Mouse (Mus musculus) liver, embryonic 16.5 days (tissue): ENCODE data around the gene Cyth3. TPM values are rescaled to one million over a fixed set of nuclear protein-coding genes. Genes with fewer than 3 reads are reported as not detected.

Experiments used
- ATAC-seq: fragments of 200-750 bp; cut with Nextera tagmentation; 2 replicates; pipeline ENCODE4 v1.8.0; 2017; ENCODE audit warnings: low read depth, mild to moderate bottlenecking, moderate number of reproducible peaks, moderate library complexity
- H3K27ac ChIP-seq: fragments of 300-500 bp; sonication (generic); 2 replicates; pipeline ENCODE4 v1.5.1; 2014; ENCODE audit warnings: mild to moderate bottlenecking, low read length
- H3K27me3 ChIP-seq: fragments of 300-500 bp; sonication (generic); 2 replicates; pipeline ENCODE4 v1.6.1; 2014; ENCODE audit warnings: low read depth, low read length, mixed read lengths; ENCODE audit not compliant: control insufficient read depth, insufficient read depth
- H3K36me3 ChIP-seq: fragments of 300-500 bp; sonication (generic); 2 replicates; pipeline ENCODE4 v1.6.1; 2014; ENCODE audit warnings: mild to moderate bottlenecking; ENCODE audit not compliant: control insufficient read depth, insufficient read depth
- H3K4me1 ChIP-seq: fragments of 300-500 bp; sonication (generic); 2 replicates; pipeline ENCODE4 v1.6.1; 2014; ENCODE audit warnings: low read depth, low read length, mixed read lengths; ENCODE audit not compliant: control insufficient read depth
- H3K4me2 ChIP-seq: fragments of 300-500 bp; sonication (generic); 2 replicates; pipeline ENCODE4 v1.6.1; 2014; ENCODE audit warnings: low read depth, low read length, mixed read lengths
- H3K4me3 ChIP-seq: fragments of 300-500 bp; sonication (generic); 2 replicates; pipeline ENCODE4 v1.5.1; 2014; ENCODE audit warnings: low read depth, mild to moderate bottlenecking, low read length
- H3K9ac ChIP-seq: fragments of 300-500 bp; sonication (generic); 2 replicates; pipeline ENCODE4 v1.6.1; 2014; ENCODE audit warnings: low read depth, low read length
- H3K9me3 ChIP-seq: fragments of 300-500 bp; sonication (generic); replicated peaks from 2 replicates; pipeline ENCODE4 v1.6.1; 2016; ENCODE audit warnings: low read length; ENCODE audit not compliant: control insufficient read depth
- WGBS: fragments of 180-500 bp; shearing (Covaris S2); extraction: QIAGEN DNeasy Blood & Tissue Kit; methylation state at CpG from one replicate; pipeline ENCODE4 v1.1.7; 2014; ENCODE audit not compliant: insufficient replicate concordance; 5-methylcytosine and 5-hydroxymethylcytosine counted together
- polyA plus RNA-seq: library from polyadenylated mRNA; unstranded; fragments of >200 nt; fragmentation: Nextera tagmentation; extraction: Ambion mirVana; gene quantifications from 2 replicates; pipeline ENCODE4 v1.2.1, GENCODE M21; 2015

The Cyth3 gene
- polyA plus RNA-seq, 1 experiment from 2014 or later = 34.7 TPM

DNA sequence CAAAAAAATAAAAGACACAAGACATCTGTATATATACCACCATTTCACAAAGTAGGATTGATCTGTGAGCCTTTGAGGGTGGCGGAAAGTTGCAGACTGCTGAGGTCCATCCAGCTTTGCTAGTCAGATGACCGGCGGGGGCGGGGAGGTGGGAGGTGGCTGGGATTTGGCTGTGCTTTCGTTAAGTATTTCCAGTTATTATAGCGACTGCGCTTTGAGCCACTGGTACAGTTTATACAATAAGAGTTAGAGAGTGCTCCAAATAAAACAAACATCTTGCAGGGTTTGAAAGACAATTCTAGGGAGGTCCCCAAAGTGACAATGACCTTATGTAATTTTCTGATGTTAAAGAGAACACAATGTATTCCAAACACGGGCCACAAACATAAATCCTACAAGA lies 35.9 kb upstream of the Cyth3 start:
- WGBS = 77% methylated on average over 8 of the region's 8 CpGs
- Histone ChIP-seq H3K36me3 (no peaks in the 10 kb centered on the region), H3K9ac (no peak overlapping the region), H3K4me1 (no peaks in the 10 kb centered on the region), H3K27me3 (no peaks in the 10 kb centered on the region), H3K27ac (no peak overlapping the region), H3K9me3 (no peaks in the 10 kb centered on the region), H3K4me2 (no peak overlapping the region), H3K4me3 (no peak overlapping the region)
- ATAC-seq = no peak

DNA sequence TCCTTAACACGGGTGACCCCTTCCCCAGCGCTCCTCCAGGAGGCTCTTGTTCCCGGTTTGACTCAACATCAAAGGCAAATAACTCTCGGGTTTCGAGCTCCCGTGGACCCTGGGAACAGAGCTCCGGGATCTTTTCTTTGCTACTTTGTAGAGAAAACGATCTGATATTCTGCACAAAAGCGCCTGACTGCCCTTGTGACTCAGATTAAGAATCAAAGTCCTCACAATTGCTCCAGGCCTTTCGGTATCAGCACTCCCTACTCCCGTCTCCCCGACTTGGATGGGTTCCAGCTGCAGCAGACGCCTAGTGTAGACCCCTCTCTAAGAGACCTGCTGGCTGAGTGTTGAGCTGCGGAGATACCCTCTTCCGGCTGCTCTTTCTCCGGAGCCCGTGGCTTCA lies 33.1 kb upstream of the Cyth3 start:
- no peak overlapping the region for H3K4me3 ChIP-seq
- no peak for ATAC-seq
- H3K9me3 ChIP-seq = no peaks in the 10 kb centered on the region
- no peaks in the 10 kb centered on the region for H3K36me3 ChIP-seq
- no peak overlapping the region for H3K4me2 ChIP-seq
- 59% methylated on average over 17 of the region's 17 CpGs for whole genome bisulfite sequencing
- H3K9ac ChIP-seq = no peak overlapping the region
- no peaks in the 10 kb centered on the region for H3K4me1 ChIP-seq
- H3K27ac ChIP-seq = no peak overlapping the region
- no peaks in the 10 kb centered on the region for H3K27me3 ChIP-seq

DNA sequence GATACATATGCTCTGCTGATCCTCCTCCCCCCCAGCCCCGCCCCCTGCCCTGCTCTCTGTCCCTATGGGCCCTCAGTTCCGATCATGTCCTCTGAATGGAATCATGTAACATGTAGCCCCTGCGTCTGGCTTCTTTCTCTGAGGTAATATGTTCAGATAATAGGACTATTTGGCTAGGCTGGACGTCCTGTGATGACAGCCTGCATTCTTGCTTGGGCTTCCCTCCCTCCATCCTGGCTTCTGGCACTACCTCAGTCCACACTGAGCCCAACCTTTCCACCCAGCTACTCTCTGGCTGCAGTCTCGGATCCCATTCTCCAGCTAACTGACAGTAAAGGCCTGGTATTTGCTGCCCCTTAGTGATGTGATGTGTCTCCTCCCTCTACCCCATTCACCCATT lies 29.3 kb upstream of the Cyth3 start:
- H3K27ac ChIP-seq = no peak overlapping the region
- 0 out of 2 replicates have a peak, but pooled peaks cover 3% of the 10 kb centered on the region for H3K9me3 ChIP-seq
- H3K4me2 ChIP-seq = no peak overlapping the region
- H3K4me1 ChIP-seq = no peaks in the 10 kb centered on the region
- no peak overlapping the region for H3K9ac ChIP-seq
- no peaks in the 10 kb centered on the region for H3K27me3 ChIP-seq
- H3K4me3 ChIP-seq = no peak overlapping the region
- WGBS = 57% methylated on average over 5 of the region's 5 CpGs
- no peak for ATAC-seq
- no peaks in the 10 kb centered on the region for H3K36me3 ChIP-seq

DNA sequence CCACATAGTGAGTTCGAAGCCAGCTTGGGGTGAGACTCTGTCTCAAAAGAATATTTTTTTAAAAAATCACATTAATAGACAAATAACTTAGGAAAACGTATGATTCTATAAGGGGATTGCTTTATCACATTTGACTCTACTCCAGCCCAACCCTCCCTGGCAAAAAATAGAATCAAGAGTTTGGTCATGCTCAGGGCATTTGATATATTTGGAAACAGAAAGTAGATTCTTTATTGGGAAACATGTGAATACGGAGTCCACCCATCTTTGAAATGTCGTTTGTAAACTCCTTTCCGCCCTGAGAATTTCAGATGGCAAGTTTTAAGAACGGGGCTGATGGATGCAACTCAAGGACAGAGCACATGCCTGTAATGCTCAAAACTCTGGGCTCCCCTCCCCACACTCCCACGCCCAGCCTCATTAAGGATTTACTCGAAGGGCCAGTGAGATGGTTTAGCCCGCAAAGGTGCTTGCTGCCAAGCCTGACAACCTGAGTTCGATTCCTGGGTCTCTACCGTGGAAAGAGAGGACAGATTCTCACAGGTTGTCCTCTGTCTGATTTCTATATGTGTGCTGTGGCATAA lies 28.6 kb upstream of the Cyth3 start:
- H3K27me3 ChIP-seq = no peaks in the 10 kb centered on the region
- no peaks in the 10 kb centered on the region for H3K4me1 ChIP-seq
- H3K36me3 ChIP-seq = no peaks in the 10 kb centered on the region
- no peak overlapping the region for H3K27ac ChIP-seq
- no peak overlapping the region for H3K4me3 ChIP-seq
- 0 out of 2 replicates have a peak, but pooled peaks cover 3% of the 10 kb centered on the region for H3K9me3 ChIP-seq
- no peak overlapping the region for H3K4me2 ChIP-seq
- no peak for ATAC-seq
- WGBS = 72% methylated on average over 11 of the region's 11 CpGs
- no peak overlapping the region for H3K9ac ChIP-seq

GRCm38 (mm10) chr5:143594291-143595065 lies 27.8 kb upstream of the Cyth3 start:
- no peak overlapping the region for H3K4me3 ChIP-seq
- no peaks in the 10 kb centered on the region for H3K27me3 ChIP-seq
- no peaks in the 10 kb centered on the region for H3K4me1 ChIP-seq
- ATAC-seq = no peak
- H3K36me3 ChIP-seq = no peaks in the 10 kb centered on the region
- no peak overlapping the region for H3K27ac ChIP-seq
- 67% methylated on average over 3 of the region's 3 CpGs for WGBS
- 0 out of 2 replicates have a peak, but pooled peaks cover 3% of the 10 kb centered on the region for H3K9me3 ChIP-seq
- H3K4me2 ChIP-seq = no peak overlapping the region
- no peak overlapping the region for H3K9ac ChIP-seq

DNA sequence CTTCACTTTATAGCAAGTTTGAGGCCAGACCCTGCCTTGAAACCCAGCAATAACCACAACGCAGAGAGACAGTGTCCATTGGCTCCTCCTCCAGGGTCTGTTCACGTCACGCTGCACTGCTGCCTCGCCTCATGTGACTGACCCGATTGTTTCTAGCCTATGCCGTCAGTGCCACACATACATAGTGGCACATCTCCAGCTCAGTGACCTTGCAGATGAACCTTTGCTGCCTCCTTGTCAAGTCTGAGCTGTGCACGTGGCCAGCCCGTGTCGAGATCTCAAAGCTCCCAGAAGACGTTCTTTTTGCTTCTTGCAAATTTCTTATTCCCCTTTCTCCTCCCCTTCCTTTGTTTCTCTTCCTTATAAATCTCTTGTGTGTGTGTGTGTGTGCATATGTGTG lies 20.2 kb upstream of the Cyth3 start:
- Histone ChIP-seq H3K36me3 (no peaks in the 10 kb centered on the region), H3K4me2 (no peak overlapping the region), H3K9ac (no peak overlapping the region), H3K27me3 (no peaks in the 10 kb centered on the region), H3K9me3 (no peaks in the 10 kb centered on the region), H3K27ac (no peak overlapping the region), H3K4me1 (no peaks in the 10 kb centered on the region), H3K4me3 (no peak overlapping the region)
- WGBS = 62% methylated on average over 10 of the region's 10 CpGs
- ATAC-seq = no peak

GRCm38 (mm10) chr5:143604157-143604774 lies 18.0 kb upstream of the Cyth3 start:
- Histone ChIP-seq H3K4me3 (no peak overlapping the region), H3K9me3 (no peaks in the 10 kb centered on the region), H3K27ac (no peak overlapping the region), H3K27me3 (no peaks in the 10 kb centered on the region), H3K9ac (no peak overlapping the region), H3K4me1 (no peaks in the 10 kb centered on the region), H3K36me3 (no peaks in the 10 kb centered on the region), H3K4me2 (no peak overlapping the region)
- WGBS = 68% methylated on average over 7 of the region's 7 CpGs
- ATAC-seq = no peak

GRCm38 (mm10) chr5:143606756-143607155 lies 15.5 kb upstream of the Cyth3 start:
- Histone ChIP-seq H3K27ac (no peak overlapping the region), H3K27me3 (no peaks in the 10 kb centered on the region), H3K9me3 (no peaks in the 10 kb centered on the region), H3K9ac (no peak overlapping the region), H3K36me3 (no peaks in the 10 kb centered on the region), H3K4me1 (no peaks in the 10 kb centered on the region), H3K4me3 (no peak overlapping the region), H3K4me2 (no peak overlapping the region)
- no peak for ATAC-seq
- 65% methylated on average over 10 of the region's 10 CpGs for WGBS

DNA sequence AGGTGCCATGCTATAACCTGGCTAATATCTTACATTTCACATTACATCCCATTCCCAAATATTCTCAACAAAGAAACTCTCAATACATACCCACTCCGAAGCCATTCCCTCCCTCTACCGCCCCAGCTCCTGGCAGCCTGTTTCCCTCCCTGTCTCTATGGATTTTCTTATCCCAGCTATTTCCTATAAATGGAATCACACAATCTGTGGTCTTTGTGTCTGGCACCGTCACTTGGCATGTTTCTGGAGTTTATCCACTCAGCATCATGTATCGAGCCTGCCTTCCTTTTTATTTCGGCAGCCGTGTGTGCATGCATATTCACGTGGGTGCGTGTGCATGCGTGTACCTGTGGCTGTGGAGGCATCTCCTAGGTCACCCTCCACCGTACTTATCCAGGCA lies 14.1 kb upstream of the Cyth3 start:
- Histone ChIP-seq H3K9me3 (no peaks in the 10 kb centered on the region), H3K36me3 (no peaks in the 10 kb centered on the region), H3K4me3 (no peak overlapping the region), H3K4me2 (no peak overlapping the region), H3K9ac (no peak overlapping the region), H3K27me3 (no peaks in the 10 kb centered on the region), H3K27ac (no peak overlapping the region), H3K4me1 (no peaks in the 10 kb centered on the region)
- ATAC-seq = no peak
- WGBS = 84% methylated on average over 10 of the region's 10 CpGs
